Mouse (Mus musculus) forebrain, embryonic 11.5 days (tissue): ENCODE measurements at regions not wholly inside any gene's neighbourhood (a gene's known extent, or its start where the extent isn't known, plus 50 kb on each side); places are given as distances from the start of the nearest gene placed in this dataset.

Experiments used
- ATAC-seq: fragments of 200-750 bp; cut with Nextera tagmentation; replicated peaks from 2 replicates; pipeline ENCODE4 v1.8.0; 2017; ENCODE audit warnings: moderate TSS enrichment; ENCODE audit not compliant: low FRiP score
- DNase-seq: peaks from one replicate; pipeline ENCODE4 v3.0.0-alpha.2; 2017; ENCODE audit warnings: low spot score
- H3K27ac ChIP-seq: fragments of 300-500 bp; sonication (generic); 2 replicates; pipeline ENCODE4 v1.5.1; 2014; ENCODE audit warnings: low read depth, low read length
- H3K27me3 ChIP-seq: fragments of 300-500 bp; sonication (generic); 2 replicates; pipeline ENCODE4 v1.6.1; 2014; ENCODE audit warnings: mild to moderate bottlenecking, low read length, mixed read lengths; ENCODE audit not compliant: control insufficient read depth, insufficient read depth
- H3K36me3 ChIP-seq: fragments of 300-500 bp; sonication (generic); 2 replicates; pipeline ENCODE4 v1.6.1; 2014; ENCODE audit warnings: mild to moderate bottlenecking, low read length, moderate library complexity, mixed read lengths; ENCODE audit not compliant: control insufficient read depth, insufficient read depth
- H3K4me1 ChIP-seq: fragments of 300-500 bp; sonication (generic); replicated peaks from 2 replicates; pipeline ENCODE4 v1.6.1; 2014; ENCODE audit warnings: low read length, mixed read lengths; ENCODE audit not compliant: control insufficient read depth, insufficient read depth
- H3K4me2 ChIP-seq: fragments of 300-500 bp; sonication (generic); 2 replicates; pipeline ENCODE4 v1.6.1; 2014; ENCODE audit warnings: low read depth, mild to moderate bottlenecking, low read length, moderate library complexity, mixed read lengths; ENCODE audit not compliant: severe bottlenecking
- H3K4me3 ChIP-seq: fragments of 300-500 bp; sonication (generic); 2 replicates; pipeline ENCODE4 v1.5.1; 2014; ENCODE audit warnings: low read depth, low read length
- H3K9ac ChIP-seq: fragments of 300-500 bp; sonication (generic); 2 replicates; pipeline ENCODE4 v1.6.1; 2014; ENCODE audit warnings: low read length
- H3K9me3 ChIP-seq: fragments of 300-500 bp; sonication (generic); 2 replicates; pipeline ENCODE4 v1.6.1; 2016; ENCODE audit warnings: low read length, mixed read lengths; ENCODE audit not compliant: control insufficient read depth
- WGBS: fragments of 180-500 bp; shearing (Covaris S2); extraction: QIAGEN DNeasy Blood & Tissue Kit; methylation state at CpG from one replicate; pipeline ENCODE4 v1.1.7; 2014; 5-methylcytosine and 5-hydroxymethylcytosine counted together

- Histone ChIP-seq H3K4me2 (no peak overlapping the region), H3K9ac (no peak overlapping the region), H3K27me3 (no peaks in the 10 kb centered on the region), H3K36me3 (no peaks in the 10 kb centered on the region), H3K9me3 (no peaks in the 10 kb centered on the region), H3K4me1 (no peaks in the 10 kb centered on the region), H3K27ac (no peak overlapping the region), H3K4me3 (no peak overlapping the region)
- ATAC-seq (0 out of 2 replicates have a peak, but pooled peaks have one; percentile 58), DNase-seq (no peak)
- WGBS = 13% methylated on average over 5 of the region's 5 CpGs
Measured at GRCm38 (mm10) chr11:42067788-42068187, 67.1 kb upstream of the Gabrg2 start.

DNA sequence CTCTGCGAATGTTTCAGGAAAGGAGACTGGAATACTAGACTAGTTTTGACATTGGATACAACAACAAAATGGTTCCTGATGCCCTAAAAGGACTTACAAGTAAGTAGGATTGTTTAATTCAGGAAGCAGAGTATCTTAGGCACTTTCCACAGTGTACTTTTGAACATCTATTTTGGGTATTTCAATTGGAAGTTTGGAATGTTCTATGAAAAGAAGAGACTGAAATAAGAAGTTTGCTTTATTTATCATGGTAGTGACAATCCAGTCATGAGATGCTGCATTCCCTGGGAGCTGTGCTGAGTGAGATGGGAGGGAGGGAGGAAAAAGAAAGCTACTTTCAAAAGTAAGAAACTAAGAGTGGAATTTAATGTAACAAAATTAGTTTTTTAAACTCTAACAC, 50.9 kb upstream of the Gabrg2 start:
- no peaks in the 10 kb centered on the region for H3K4me1 ChIP-seq
- 95% methylated on average over 1 of the region's 1 CpGs for WGBS
- no peak for ATAC-seq
- H3K4me3 ChIP-seq = no peak overlapping the region
- no peaks in the 10 kb centered on the region for H3K27me3 ChIP-seq
- H3K36me3 ChIP-seq = no peaks in the 10 kb centered on the region
- H3K9me3 ChIP-seq = no peaks in the 10 kb centered on the region
- H3K27ac ChIP-seq = no peak overlapping the region
- no peak for DNase-seq
- H3K9ac ChIP-seq = no peak overlapping the region
- H3K4me2 ChIP-seq = no peak overlapping the region
